Mouse (Mus musculus): Measurements from ENCODE around the gene Trim65.

The Trim65 gene

DNA sequence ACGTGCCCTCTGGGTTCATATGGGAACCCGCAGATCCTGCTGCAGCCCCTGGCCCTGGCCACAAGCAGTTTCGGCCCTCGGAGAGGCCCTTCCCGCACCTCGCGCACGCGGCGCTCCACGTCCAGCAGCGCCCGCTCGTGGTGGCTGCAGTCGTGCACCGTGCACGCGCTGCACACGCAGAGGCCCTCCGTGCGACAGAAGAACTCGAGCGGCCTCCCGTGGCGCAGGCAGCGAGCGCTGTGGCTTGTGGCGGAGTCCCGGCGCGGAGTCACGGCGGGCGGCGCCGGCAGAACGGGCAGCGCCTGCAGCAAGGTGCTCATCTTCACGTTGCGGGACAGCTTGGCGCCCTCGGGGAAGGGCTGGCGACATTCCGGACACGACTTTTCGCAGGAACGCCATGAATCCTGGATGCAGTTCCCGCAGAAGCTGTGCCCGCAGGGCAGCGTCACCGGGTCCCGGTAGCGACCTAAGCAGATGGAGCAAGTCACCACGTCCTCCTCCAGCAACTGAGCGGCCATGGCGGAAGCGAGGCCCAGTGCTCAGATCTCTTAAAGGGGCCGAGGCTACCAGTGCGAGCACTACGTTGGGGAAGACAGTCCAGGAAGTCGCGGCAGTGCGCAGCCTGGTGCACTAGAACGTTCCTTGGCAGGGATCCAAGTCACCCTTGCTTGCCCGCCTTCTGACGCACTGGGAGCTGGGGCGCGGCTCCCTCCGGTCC is at the start of gene Trim65:
Gene Trim65, minus strand, starts transcription at position 641 of the 718 bp plus-strand sequence.
- peak; percentile 97 for DNase-seq

DNA sequence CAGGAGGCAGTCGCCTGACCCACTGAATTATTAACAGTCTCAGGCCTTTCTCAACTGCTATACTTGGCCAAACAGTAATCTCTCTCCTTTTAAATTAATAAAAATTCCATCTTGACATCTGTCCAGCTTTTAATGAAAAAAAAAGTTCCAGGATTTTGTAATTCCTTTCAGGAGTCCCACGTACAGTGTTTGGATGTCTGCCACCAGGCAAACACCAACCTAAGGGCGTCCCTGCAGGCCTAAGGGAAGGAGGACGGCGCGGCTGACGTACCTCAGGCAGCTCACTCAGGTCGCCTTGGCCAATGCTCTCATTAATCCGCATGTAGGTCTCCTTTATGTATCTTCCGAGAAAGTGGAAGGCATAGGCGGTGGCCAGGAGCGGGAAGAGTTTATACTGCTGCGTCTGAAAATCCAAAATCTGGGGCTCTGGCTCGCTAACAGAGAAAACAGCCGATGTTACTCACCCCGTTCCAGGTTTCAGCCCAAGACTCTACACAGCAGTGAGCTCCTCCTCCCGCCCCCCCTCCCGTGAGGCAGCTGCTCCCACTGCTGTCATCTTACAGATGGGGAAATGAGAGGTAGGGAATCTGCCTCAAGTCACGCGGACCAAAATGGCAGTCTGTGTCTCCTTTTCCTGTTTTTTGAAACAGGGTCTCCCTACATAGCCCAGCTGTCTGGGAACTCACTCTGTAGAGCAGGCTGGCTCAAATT is 47.6 kb upstream of the Trim65 start:
- DNase-seq: peak; percentile 69

DNA sequence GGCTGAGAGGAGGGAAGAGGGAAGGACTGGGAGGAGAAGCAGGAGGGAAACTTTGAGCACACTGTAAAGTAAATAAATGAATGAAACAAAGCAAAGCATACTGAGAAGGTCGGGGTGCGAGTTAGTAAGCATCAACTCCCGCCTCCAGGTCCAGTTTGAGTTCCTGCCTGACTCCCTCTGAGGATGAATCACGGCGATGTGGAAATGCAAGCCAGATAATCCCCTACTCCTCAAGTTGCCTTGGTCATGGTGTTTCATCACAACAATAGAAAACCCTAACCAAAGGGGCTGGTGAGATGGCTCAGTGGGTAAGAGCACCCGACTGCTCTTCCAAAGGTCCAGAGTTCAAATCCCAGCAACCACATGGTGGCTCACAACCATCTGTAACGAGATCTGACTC is 45.1 kb upstream of the Trim65 start:
- DNase-seq: no peak

DNA sequence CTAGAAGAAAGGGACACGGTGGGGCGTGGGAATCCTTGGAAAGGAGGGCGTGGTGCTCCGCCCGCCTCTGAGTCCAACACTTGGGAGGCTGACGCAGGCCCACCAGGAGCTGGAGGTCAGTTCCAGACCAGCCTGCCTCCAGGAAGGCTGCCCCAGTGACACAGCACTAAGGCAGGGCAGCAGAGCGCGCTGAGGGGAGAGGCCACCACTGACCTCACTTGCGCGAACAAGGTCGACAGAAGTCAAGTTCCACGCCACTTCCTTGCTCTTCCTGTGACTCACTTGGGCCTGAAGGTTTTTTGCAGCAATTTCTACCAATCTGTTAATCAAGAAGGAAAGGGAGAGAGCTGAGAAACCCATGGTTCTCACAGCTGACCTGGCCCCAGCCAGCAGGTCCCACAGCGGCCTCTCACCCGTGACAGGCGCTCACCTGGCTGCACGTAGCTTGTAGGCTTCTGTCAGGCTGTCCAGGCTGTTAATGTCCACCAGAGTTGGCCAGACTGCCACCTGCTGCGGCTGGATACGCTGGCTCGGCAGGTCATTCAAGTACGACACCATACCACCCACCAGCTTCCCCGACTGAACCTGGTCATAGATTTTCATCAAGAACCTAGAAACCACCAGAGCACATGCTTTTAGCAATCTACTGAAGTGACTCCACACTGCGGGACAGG is 44.0 kb upstream of the Trim65 start:
- DNase-seq: no peak

DNA sequence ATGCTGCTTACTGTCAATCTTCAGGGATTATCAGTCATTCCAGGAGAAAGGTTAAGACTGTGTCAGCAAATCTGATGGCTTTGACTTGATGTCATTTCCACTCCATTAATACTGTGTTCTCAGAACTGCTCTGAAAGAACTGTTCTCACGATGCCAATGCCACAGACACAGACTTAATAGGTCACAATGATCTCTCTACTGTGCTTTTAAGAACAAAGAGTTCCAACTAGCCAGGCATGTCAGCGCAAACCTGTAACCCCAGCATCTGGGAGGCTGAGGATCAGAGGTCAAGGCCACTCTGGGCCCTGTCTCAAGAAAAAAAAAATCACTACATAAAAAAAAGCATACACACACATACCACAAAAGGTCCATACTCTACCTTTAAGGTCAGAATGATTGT is 41.0 kb upstream of the Trim65 start:
- no peak for DNase-seq

DNA sequence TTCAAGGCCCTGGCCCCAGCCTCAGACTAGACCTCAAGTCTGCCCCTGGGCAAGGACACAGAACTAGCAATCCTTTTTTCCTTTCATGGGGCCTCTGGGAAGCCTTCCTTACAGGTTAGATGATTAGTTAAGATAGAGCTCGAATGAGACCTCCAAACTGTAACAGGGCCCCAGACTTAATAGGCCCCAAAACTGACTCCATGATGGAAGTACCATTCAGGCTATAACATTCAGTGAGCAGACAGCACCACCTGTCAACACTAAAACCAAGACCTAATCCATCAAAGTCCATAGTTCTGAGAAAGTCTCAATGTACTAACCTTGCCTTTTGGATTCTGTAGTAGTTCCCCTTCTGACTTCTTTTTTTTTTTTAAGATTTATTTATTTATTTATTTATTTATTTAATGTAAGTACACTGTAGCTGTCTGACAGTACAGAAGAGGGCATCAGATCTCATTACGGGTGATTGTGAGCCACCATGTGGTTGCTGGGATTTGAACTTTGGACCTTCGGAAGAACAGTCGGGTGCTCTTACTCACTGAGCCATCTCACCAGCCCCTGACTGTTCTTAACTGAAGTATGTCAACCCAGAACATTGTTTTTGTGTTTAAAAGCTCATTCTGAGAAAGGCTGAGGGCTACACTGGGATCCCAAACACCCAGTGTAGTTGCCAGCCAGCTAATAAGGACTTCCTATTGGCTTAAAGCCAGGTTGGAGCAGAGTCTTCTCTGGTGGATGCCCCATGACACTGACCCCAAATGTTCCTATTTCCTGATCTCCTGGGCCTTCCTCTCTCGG is 39.3 kb upstream of the Trim65 start:
- no peak for DNase-seq

DNA sequence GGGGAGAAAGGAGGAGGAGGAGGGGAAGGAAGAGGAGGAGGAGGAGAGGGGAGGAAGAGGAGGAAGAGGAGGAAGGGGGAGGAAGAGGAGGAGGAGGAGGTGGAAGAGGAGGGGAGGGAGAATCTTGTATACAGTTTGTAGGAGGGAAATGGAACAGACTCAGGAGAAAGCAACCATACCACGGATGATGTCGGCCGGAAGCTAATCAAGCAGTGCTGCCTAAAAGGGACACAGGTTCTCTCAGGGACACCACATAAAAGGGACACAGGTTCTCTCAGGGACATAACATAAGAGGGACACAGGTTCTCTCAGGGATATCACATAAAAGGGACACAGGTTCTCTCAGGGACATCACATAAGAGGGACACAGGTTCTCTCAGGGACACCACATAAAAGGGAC is 38.3 kb upstream of the Trim65 start:
- no peak for DNase-seq

DNA sequence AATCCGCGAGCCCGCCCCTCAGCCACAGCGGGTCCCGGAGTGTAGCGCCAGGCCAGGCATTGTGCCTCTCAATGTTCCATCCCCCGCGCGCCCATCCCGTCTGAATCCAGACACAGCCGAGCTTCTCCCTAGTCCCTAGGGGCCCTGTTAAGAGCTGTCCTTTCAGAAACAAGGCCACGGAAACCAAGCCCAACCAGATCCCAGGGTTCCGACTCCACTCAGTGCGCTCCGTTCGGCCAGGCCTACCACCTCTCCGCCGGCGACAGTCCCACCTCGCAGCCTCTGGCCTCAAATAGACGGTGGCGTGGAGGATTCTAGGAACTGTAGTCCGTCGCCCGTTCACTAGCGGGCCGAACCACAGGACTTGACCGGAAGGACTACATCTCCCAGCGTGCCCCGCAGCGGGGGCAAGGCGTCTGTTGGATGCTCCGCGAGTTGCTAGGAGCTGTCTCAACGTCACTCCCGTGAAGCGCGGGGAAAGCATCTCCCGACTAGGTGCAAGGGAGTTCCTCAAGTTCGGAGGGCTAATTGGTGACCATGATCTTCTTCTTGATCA is 37.0 kb upstream of the Trim65 start, which contains the start of gene Fbf1:
Gene Fbf1, minus strand, starts transcription at position 283 of the 556 bp plus-strand sequence.
- DNase-seq: peak; percentile 97

DNA sequence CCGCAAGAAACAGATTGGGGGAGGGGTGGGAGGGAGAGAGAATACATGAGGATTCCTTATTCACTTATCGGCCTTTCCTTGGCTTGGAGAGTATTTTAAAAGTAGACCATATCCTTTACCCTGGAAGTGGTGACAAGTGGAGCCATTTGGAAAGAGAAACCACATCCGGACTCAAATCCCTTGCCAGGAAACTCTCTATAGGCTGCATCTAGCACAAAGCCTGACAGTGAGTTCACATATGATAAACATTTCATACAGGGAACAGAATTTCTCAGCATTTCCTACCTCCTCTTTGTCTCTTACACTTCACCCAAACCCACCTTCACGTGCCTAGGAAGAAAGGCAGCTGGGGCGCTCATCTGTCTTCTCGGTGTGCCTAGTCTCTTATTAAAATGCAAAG is 36.3 kb upstream of the Trim65 start:
- no peak for DNase-seq

DNA sequence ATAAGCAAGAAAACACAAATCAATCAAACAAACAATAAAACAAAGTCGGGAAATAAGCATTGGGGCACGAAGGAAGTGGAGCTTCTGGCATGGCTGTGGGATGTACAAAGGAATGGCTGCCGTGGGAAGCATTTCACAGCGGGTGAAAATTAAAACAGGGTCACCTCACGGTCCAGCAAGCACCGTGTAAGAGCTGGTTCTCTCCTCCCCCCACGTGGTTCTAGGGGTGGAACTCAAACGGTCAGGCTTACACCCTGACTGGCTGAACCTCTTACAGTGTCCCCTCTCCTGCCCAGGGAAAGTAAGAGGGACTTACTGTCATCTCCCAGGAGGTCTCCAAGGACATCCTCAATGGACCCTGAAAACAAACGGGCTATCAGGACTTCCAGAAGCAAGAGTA is 32.1 kb upstream of the Trim65 start:
- DNase-seq: no peak

DNA sequence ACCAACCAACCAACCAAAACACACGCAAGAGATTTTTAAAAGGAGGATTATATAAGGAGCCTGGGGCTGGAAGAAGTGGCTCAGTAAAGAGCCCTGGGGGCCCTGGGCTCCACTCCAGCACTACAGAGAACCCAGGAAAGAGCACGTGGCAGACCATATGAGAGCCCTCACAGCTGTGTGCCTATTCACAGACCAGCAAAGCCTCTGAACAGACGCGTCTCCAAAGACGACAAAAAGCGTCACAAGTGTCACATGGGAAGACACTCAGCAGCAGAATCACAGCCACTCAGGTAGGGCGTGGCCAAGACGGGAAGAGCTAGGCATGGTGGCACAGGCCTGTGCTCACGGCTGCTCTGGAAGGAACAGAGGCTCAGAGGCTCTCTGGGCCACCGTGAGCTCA is 31.2 kb upstream of the Trim65 start:
- DNase-seq: peak; percentile 42

DNA sequence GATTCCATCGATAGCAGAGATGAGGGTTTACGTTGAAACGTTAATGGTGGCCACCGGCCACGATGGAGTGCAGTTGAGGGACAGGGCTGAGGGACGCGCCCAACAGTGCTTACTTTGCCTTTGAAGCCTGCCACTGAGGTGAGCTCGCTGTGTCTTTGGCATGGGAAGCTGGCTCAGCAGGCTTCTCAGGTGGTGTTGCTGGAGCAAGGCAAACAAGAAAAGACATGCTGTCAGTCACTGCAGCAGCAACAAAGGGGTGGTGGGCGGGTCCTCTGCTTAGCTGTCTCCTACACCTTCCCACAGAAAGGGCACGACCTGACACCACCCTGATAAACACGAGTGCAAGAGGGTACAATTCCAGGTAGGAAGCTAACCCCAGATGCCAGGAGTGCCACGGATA is 30.4 kb upstream of the Trim65 start:
- peak; percentile 22 for DNase-seq

DNA sequence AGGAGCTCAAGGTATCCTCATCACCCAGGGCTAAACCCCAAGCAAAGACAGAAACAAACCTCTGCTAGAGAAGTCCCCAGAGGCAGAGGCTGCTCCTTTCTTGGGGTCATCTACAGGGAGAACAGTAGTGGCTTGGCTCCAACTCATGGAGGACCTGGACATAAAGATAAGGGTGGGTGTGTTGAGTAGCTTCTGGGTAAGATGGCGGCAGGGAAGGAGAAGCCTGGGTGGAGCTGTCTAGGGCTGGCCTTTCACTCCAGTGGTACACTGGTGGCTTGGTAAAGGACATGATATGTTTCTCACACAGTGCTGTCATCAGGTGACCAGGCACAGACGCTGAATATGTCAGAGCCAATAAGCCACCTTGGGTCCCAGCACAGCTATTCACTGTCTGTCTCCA is 20.0 kb upstream of the Trim65 start:
- DNase-seq: no peak

DNA sequence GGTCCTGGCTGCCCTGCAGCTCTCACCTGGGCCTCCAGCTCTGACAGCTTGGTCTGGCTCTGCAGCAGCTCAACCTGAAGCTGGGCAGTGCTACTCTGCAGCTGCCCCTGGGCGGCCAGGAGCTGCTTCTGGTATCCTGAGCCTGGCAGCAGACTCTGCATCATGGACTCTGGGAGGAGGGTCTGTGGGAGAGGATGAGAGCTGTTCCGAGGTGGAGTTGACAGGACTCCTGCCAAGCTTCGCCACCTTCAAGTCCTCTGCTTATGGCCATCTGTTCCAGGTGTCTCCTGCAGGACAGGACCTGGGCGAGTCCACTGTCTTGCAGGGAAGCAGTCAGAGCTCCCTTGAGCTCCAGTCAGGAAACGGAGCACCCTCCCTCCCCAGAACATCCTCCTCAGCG is 18.4 kb upstream of the Trim65 start:
- DNase-seq: no peak

DNA sequence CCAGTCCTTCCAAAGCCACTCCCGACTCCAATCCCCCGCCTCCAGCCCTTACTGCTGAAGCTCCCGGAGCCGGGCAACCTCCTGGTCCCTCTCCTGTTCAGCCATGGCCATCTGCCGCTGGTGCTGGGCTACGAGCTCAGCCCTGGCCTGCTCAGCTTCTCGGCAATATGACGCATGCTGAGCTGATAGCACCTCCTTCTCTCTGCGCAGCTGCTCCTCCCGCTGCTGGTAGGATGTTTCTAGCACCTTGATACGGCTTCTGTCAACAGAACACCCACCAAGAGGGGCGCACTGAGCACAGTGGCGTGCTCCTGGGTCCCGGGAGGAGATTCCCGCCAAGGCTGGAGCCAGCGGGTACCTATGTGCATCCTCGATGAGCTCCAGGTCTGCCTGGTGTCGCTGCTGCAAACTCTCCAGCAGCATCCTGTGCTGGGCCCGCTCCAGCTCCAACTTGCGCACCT is 17.9 kb upstream of the Trim65 start:
- no peak for DNase-seq

DNA sequence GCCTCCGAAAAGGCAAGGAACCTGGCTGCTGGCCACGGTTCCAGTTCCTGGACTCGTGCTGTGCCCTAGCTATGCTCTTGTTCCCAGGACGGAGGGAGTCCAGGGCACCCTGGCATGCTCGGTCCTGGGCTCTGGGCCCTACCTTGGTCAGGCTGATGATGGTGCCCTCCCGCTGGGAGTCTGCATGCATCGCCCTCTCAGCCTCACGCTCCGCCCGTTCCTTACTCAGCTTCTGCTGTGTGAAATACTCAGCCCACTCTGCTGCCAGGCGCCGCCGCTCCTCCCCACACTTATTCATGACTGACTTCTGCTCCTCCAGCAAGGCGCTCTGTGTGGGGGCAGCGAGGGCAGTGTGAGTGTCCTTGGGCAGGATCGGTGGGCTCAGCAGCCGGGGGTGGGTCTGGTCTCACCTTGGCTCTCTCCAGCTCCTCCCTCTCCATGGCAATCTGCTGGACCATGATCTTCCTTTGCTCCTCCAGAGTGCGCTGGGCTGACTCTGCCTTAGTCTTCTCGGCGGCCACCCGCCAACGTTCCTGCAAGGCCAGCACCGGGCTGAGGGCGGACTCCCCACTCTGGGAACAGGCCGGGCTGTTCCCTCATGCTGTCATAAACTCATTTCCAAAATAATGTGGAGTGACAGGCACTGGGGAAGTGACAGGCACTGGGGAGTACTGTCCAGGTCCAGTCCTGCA is 15.5 kb upstream of the Trim65 start:
- peak; percentile 58 for DNase-seq

DNA sequence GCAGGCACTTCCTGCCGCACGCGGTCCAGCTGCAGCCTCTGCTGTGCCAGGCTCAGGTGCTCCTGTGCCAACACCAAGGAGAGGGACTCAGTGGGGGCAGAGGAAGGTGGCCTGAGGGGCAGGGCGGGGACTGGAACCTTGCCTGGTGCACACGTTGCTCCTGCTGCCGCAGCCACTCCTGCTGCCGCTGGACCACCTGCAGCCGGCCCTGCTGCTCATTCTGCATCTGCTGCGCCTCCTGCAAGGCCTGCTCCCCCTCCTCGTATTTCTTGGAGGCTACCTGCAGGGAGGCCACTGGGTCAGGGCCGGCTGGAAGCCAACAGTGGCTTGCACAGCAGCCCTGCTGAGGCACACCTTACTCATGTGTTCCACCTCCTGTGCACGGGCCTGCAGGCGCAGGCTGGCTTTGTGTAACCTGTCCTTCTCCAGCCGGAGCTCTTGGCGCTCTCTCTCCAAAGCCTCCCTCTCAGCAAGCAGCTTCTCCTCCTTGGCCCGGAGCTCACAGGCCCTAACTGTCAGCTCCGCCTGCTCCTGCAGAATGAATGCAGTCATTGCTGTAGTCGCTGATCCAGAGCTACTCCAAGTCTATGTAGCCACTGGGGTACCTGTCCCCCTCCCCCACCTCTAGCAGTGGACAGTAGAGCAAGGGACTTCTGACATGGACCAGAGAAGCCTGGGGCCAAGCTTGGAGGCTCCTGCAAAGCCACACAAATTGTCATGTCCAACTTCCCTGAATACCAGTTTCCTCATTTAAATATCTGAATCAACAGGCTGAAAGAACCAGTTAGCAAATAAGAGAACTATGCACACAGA is 14.8 kb upstream of the Trim65 start:
- peak; percentile 27 for DNase-seq

DNA sequence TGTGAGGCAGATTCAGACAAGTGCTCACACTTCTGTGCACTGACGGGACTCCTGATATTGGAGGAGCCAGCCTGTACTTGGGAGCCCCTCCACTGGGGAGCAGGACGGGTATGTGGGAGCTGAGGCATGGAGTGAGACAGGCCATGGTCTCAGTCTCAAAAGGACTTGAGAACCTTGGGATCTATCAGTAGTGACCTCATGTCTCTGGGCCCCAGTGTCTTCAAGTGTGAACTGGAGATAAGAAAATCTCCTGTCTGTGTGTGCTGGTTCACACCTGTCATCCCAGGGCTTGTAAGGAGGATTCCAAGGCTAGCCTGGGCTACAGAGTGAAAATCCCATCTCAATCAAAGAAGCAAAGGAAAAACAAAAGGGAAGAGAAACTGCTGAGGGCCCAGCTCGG is 12.5 kb upstream of the Trim65 start:
- no peak for DNase-seq

DNA sequence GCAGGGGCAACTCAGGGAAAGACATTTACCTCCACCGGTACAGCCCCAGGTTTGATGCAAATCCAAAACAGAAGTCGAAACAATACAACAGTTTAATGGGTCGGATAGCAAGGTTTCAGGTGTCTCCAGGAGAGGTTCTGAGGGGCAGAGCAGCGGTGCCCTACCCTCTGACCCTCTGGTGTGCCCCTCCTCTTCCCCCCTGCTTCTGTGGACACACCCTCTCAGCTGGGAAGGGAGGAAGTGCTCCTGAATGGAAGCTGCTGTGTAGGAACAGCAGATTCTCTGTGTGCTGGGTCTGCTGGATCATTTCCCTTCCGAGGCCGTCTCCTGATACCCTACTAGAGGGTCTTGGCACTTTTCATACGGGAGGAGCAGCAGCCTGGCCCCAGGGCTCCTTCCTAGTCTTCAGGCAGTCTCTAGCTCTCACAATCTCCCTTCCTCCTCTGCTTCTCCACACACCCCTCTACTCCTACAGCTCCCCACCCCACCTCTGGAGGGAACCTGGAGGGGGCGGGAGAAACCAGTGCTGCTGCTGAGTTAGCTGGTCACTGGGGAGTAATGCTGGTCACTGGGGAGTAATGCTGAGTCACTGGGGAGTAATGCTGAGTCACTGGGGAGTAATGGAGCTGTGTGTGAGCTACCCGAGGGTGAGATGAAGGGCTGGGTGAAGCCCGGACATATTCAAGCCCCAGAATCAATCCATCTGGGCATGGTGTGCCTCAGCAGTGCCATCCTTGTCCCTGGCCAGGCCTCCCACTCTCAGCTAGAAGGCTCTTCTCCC is 11.5 kb upstream of the Trim65 start:
- peak; percentile 19 for DNase-seq

DNA sequence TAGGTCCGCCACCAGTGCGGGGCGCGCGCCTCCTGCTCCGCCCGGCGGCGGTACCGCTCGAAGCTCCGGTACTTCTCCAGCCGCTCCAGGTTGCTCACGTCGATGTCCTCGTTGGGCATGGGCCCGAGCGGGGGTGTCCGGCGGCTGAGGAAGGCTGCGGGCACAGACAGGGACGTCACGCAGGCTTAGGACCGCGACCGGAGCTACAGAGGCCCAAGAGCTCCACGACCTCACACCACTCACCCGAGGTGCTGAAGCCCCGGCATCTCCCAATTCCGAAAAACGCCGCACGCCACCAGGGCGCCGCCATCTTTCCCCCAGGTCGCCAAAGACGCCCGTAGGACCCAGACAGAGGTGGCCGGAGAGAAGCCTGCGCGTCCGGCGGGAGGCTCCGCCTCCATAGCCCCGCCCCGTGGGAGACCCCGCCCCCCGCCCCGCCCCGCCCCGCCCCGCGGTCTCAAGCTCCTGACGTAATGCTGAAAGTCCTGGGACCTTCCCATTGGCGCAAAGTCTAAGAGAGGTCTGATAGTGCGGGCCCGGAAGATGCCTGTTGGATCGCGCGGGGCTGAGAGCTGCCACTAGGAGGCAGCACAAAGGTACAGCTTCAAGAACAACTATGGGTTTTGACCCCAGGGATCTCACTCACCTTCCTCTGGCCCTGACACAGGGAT is 7.7 kb upstream of the Trim65 start, which contains the start of gene Mrpl38:
Gene Mrpl38, minus strand, starts transcription at position 401 of the 671 bp plus-strand sequence.
- DNase-seq: peak; percentile 97
